Mouse (Mus musculus): ENCODE data around the gene Sept9.

Sept9 gene

DNA sequence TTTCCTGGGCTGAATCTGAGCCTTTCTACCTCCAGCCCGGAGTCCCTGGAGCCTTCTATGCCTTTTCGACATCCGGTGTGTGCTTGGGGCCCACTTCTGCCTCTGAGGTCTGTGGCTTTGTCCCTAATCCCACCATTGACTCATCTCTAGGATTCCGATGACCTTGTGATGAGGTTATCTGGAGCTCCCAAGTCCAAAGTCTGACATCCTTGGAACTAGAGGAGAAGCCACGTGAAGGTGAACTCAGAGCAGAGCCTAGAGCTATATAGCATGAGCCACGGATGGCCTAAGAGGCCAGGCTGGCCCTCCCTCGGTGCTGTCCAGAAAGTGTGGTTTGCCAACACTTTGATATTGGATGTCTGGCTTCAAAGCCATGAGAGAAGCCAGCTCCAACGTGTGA is 23.4 kb downstream of the Sept9 start:
- no peak for DNase-seq (ENCODE audit: low spot score)

DNA sequence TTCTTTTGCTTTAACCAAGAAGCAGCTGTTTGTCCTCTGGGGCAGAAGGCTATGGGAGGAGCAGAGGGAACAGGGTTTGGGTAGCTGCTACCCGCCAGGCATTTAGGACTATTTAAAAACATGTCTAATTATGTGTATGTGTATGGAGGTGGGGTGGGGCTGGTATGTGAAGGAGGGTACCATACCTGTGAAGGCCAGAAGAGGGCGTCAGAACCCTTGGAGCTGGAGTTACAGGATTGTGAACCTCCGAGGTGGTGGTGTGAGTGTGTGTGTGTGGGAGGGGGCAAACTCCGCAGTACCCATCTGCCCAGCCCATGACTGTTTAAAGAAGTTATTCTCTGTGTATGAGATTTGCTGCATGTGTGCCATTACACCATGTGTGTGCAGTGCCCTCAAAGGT is 25.3 kb downstream of the Sept9 start:
- no peak for DNase-seq (ENCODE audit: low spot score)

DNA sequence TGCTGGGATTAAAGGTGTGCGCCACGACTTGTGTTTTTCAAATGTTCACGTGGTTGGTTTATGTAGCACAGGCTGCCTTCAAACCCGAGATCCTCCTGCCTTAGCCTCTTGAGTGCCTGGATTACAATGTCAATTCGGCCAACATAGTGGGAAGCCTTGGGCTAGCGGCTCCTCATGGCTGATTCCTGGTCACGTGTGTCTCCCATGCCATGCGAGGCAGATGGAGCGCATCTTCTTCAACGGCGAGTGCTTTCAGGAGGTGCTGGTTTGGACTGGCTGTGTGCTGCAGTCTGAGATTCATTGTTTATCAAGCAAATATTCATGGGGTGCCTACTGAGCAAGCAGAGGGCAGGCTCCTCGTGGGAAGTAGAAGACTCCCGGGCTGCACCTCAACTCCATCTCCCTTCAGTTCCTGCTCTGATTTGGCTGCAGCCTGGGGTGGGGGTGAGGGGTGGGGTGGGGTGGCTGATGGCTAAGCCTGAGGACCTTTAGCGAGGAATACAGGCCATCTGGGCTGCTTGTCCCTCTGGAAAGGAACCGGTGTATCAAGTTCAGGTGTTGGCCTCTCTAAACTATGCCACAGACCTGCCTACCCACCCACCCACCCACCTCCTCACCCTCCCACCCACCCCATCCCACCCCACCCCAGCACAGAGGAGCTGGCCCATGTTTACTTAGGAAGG is 26.2 kb downstream of the Sept9 start:
- no peak for DNase-seq (ENCODE audit: low spot score)

DNA sequence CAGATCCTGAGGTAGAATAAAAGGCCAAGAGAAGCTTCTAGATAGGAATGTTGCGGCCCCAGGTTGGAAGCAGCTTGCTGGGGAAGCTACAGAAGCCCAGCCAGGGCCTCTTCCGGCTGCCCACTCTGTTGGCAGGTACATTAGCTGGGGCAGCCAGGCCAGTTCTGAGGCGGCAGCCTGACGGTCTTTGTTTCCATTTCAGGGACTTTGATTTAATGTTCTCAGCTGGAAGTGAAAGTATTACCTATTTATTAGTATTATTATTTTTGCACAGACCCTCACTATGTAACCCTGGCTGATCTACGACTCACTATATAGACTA is 26.7 kb downstream of the Sept9 start:
- no peak for DNase-seq (ENCODE audit: low spot score)

DNA sequence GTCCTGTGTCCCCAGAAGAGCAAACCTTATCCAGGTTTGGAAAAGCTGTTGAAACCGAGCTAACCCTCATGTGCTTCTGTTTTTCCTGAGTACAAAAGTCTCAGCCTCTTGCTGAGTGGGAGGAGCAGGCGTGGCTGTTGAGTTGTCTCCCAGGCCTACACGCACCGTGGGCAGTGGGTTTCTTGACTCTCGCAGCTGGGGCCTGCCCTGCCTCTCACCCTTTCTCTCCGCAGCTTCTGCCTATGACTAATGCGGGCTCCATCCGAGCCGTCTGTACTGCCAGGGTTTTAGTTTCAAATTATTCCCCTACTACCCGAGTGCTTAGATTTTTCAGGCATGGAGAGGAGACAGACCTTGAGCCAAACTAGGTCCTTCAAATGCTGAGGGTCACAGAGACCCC is 28.7 kb downstream of the Sept9 start:
- no peak for DNase-seq (ENCODE audit: low spot score)

DNA sequence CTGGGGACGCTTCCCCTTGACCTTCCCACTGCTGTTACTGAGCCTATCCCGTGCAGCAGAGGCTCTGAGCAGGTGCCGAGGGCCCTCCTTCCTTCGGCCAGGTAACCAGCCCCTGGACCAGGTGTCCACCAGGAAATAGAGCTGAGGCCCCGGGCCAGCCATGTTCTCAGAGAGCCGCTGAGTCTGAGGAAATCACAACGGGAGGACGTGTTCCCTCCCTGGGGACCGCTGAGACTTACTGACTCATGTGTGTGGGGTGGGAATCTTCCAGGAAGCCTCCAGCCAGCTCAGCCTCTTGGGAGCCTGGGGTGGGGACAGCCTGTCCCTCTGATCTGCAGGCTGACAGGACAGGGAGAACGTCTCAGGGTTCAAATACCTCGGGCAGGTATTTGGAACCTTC is 32.1 kb downstream of the Sept9 start:
- peak; percentile 31 for DNase-seq (ENCODE audit: low spot score)

DNA sequence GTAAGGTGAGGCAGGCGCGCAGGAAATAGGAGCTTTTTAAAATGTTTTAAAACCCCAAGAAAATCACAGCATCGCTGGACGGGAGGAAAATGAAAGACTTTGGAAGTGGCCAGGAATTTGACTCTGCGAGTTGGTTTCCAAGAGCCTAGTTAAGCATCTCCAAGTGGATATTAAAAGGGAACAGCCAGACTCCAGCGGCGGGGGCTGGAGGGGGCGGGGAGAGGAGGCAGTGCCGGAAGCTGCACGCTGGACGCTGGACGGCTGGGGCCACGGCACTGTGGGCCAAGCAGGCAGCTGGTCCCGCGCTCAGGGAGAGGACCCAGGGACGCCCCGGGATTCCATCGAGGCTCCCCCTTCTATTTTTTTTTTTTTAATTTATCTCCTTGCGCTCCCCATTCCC is 32.6 kb downstream of the Sept9 start:
- peak; percentile 59 for DNase-seq (ENCODE audit: low spot score)

DNA sequence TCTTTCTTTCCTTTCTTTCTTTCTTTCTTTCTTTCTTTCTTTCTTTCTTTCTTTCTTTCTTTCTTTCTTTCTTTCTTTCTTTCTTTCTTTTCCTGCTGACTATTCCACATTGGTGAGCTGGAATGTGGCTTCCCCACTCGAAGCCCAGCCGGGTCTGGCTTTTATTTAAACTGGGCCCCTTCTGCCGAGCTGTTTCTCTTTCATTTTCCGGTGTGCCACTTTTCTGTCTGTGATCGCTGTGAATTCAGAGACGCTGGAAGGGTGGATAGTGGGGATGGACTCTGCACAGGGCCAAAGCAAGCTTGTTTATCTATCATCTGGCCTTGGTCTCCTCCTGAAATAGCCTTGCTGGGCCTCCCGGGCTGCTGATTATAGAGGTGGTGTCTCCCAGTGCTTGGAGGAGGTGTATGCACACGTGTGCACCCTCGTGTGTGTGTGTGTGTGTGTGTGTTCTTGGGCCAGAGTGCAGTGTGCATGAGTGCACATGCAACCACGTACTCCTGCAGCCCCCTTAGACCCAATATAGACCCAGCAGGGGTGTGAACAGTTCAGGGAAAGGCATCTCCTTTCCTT is 33.5 kb downstream of the Sept9 start:
- DNase-seq (ENCODE audit: low spot score) = no peak

DNA sequence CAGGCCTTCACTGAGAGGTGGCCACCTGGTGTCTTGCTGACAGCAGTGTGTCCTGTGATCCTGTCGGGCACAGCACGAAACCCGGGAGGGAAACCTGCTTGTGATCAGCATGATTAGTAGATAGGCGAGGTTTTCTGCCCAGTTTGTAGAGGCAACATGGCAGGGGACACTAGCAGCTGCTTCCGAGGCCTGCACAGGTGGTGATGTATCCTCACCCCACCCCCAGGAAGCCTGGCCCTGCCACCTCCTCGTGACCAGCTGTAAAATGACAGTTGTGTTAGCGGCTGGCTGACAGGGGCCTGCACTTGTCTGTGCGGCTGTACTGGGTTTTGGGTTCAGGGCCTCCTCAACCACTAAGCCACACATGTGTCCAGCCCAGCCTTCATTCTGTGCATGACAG is 34.4 kb downstream of the Sept9 start:
- DNase-seq (ENCODE audit: low spot score) = no peak

DNA sequence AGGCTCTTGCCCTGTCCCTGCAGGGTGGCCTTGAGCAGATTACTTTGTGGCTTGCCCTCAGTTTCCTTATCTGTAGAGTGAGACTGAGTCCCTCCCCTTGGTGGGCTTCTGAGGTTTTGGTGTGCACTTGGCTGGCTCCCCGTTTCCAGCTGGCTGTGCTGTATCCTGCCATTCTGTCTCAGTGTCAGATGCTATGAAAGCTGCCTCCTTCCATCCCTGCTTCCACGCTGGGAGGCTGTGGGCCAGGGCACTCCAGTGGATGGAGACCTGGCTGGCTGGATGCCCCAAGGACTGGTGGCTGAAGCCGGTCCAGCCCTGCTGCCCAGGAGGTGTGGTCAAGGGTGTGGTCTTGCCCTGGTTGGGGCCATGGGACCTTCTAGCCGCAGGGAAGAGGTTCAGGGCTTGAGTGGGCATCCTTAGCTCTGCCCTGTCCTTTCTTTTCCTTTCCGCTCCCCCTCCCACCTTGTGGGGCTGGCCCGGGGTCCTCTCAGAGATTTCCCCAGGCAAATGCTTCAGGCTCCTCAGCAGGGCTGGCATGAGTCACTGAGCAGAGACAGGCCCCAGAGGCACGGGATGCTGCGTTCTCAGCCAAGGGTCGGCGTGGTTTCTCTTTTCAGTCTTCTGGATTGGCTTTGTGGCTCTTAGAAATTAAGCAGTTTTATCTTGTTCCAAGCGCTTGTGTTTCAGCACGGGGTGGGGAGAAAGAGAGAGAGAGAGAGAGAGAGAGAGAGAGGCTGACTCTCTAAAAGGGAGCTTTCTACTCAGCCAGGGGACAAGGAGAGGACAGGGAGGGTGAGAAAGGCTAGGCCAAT is 35.8 kb downstream of the Sept9 start:
- no peak for DNase-seq (ENCODE audit: low spot score)

DNA sequence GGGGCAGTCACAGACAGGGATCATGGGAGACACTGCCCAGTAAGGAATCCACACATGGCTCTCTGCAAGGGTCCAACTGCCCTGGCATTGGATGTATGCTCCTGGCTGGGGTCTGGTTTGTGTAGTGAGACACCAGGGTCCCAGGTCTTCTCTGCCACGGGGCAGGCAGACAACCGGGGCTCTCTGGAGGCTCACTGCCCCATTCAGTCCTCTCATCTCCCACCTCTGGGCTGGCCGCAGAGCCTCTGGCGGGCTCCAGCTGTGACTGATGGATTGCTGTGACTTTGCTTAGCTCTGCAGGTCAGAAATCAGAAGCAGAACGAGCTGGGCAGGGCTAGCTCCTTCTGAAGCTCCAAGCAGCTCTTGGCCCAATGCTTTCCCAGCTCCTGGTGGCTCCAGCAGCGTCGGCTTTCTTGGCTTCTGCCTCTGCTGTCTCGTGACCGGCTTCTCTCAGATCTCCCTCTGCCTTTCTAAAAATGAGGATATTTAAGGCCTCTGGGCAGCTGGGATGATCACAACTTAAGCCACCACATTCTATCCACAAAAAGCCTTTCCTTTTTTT is 36.5 kb downstream of the Sept9 start:
- no peak for DNase-seq (ENCODE audit: low spot score)

DNA sequence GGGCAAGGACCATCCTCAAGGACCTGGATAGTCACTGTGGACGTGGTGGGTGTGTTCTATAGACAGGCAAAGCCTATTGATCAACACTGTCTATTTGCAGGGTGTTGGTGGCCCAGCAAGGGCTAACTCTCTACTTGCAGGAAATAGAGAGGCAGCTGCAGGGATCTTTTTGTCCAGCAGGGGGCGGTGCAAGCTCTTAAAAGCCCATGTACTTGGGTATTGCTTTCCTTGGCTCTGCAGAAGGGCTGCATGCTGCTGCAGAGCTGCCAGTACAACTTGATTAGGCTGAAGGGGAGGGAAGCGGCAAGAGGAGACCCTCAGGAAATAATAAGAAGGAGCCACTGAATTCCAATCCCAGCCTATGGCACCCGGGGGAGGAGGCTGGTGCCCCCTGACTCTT is 38.7 kb downstream of the Sept9 start:
- DNase-seq (ENCODE audit: low spot score) = peak; percentile 90

DNA sequence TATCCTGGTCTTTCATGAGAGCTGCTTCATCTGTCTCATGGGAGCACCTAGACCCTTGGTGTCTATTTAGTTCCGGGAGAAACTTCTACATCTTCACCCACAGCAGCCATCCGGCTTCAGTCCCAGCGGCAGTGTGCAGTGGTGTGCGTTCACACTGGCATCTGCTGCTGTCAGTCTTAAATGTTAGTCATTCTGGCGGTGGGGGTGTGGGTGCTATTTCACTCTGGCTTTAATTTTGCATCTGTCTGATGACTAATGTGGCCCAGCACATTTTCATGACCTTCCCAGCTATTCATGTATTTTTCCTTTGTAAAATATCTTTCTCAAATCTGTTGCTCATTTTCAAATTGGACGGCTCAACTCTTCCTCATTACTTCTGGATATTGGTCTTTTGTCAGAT is 40.2 kb downstream of the Sept9 start:
- DNase-seq (ENCODE audit: low spot score) = no peak

DNA sequence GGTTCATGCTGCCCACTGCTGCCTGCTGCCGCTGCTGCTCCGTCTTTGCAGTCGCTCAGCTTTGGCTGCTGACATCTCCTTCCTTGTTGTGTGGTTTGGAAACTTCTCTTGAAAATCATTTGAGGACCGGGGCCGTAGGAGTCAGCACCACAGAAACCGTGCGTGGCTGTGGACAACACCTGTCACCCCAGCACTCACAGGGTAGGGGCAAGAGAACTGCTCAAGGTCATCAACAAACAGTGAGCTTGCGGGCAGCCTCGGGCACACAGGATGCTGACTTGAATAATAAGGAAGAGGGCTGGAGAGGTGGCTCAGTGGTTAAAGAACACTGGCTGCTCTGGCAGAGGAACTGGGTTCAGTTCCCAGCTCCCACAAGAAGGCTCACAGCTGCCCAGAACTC is 40.9 kb downstream of the Sept9 start:
- DNase-seq (ENCODE audit: low spot score) = no peak

DNA sequence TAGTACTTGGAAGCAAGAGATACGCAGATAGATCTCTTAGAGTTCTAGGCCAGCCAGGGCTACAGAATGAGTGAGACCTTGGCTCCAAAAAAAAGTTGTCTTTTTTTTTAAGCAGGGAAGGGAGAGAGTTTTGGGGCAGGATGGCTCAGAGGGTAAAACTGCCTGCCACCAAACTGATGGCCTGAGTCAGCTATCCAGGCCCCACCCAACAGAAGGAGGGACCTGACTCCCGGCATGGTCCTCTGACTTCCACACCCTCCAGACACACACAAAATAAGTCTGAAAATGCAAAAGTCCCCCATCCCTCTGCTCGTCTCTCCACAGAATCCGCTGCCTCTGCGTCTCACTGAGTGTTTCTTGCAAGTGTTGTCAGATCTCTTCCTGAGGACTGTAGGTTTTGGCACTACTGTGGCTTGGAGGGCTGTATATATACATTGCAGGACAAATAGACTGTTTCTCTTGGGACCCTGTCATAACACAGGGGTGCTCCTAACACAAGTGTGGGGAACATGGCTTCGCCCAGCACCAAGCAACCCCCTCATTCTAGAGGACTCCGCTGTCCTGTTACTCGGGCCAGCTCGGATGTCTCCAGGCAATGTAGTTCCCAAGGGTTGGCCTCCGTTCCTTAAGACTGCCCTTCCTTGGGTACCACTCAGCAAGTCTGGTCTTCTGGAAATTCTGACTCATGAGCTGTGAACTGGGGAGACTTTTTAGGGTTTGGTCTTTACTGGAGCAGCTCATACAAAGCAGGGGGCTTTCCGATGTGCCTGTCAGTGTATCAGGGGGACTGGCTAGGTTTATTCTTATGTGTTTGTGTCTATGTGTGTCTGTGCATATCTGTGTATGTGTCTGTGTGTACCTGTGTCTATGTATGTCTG is 41.6 kb downstream of the Sept9 start:
- DNase-seq (ENCODE audit: low spot score) = no peak

DNA sequence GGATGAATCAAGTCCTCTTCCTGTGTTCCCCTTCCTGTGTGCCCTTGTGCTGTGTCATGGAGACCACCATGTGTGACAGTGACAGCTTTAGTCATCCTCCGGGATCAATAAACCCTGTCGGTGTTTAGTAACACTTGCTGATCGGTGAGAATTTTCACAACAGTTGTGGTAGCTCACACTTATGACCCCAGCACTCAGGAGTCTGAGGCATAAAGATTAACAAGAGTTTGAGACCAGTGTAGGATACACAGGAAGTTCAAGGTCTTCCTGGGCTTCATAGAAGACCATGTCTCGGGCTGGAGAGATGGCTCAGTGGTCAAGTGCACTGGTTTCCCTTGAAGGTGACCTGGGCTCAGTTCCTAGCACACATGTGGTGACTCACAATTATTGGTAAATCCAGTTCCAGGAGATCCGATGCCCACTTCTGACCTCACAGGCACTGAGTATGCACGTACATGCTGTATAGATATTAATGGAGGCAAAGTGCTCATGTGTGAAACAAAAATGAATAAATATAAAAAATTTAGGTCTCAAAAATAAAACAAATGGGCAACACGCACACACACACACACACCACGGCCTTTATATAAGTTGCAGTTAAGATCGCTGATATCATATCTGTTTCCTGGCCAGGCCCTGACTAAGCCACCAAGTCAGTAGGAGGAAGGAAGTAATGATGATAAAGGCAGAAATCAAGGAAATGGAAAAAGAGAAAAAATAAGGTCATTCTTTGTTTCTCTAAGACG is 43.1 kb downstream of the Sept9 start:
- DNase-seq (ENCODE audit: low spot score) = no peak

DNA sequence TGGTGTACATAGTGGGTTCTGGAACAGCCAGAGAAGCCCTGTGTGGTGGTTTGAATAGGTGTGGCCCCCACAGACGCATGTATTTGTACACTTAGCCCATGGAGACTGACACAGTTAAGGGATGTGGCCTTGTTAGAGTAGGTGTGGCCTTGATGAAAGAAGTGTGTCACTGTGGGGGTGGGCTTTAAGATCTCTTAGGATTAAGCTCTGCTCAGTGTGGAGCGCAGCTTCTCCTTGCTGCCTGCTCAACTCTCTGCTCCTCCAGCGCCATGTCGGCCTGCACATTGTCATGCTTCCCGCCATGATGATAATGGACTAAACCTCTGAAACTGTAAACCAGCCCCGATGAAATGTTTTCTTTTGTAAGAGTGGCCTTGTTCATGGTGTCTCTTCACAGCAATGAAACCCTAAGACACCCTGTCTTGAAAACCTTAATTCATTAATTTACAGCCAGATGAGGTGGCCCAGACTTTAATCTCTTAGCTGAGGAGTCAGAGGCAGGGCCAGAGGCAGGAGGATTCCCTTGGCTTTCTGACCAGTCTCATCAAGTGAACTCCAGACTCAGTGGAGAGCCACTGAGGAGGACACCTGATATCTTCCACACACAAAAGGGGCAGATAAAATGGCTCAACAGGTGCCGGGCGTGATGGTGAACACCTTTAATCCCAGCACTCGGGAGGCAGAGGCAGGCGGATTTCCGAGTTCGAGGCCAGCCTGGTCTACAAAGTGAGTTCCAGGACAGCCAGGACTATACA is 44.3 kb downstream of the Sept9 start:
- DNase-seq (ENCODE audit: low spot score) = no peak

DNA sequence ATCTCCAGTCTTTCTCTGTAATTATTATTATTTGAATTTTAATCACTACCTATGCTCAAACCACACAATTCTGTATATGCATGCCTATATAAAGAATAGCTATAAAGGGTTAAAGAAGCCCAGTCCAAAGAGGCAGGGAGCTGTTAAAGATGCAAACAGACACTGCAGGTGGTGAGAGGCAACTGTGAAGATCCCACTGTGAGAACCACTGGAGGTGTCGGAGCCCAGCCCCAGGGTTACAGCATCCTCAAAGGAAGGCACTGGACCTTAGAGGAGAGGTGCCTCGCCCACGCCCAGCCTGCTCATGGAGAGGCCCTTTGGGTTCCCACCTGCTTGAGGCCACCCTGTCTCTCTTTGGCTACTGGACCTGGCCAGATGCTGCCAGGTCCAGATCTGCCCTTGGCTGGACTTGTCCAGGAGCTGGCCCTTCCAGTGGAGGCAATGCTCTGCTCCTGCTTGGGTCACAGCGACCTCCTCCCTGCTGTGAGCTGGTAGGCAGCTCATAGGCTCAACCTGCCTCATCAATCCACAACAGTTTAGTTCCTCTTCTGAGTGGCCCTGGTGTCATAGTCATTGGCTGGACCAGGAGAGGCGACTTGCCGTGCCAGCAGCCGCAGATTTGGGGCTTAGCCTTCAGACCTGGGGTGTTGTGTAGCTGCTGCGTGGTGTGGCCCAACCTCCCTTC is 45.7 kb downstream of the Sept9 start:
- no peak for DNase-seq (ENCODE audit: low spot score)

DNA sequence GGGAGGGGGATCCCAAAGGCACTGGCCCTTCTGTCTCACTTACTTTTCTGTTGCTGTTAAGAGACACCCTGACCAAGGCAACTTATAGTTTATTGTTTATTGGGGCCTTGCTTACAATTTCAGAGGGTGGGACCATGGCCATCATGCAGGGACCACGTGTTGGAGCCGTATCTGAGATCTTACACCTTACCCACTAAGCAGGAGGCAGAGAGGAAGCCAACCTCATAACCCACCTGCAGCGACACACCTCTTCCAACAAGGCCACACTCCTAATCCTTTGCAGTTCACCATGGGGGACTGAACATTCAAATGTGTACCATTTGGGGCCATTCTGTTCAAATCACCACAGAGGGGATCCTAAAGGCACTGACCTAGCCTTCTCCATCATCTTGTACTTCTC is 46.4 kb downstream of the Sept9 start:
- DNase-seq (ENCODE audit: low spot score) = no peak

DNA sequence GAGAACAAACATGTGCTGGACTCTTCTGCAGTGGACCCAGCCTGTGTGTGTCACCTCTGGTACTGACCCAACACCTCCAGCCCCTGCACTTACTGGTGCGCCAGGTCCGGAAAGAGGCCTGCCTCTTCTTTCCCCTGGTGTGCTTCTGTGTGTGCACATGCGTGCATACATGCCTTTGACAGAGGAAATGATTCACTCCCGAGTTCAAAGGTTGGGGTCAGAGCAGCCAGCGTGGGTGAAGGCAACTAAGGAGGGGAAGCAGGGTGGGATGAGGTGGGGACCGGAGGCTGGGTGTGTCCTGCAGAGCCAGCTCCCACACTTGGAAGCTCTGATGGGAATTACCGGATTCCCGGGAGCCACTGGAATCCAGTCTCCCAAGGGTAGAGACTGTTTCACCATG is 46.8 kb downstream of the Sept9 start:
- DNase-seq (ENCODE audit: low spot score) = no peak
